Mouse (Mus musculus): ENCODE measurements at regions not wholly inside any gene's neighbourhood (a gene's known extent, or its start where the extent isn't known, plus 50 kb on each side); places are given as distances from the start of the nearest gene placed in this dataset.

DNA sequence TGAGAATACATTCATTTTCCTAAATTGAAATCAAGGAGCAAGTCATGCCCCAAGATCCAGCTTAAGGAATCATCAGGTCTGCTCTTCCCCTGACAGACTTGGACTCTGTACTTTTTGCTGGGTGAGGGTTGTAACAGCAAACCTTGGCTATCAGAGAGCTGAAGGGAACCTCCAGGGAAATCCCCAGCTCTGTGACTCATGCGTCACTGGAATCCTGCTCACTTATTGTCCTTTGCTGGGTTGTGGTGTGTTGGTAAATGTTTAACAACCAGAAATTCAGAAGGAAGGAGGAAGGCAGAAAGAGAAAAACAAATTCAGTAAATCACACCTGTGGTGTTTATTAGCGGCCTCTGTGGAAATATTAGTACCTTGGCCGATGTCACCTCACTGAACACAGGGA is 184.8 kb downstream of the Rnd3 start:
- H3K4me1 ChIP-seq (ENCODE audit: control insufficient read depth, insufficient read depth, low read length), result peaks cover 3% of the 10 kb centered on the region; the same call in 1 of the 2 replicates
- H3K4me3 ChIP-seq (ENCODE audit: low read depth, low read length), result no peak overlapping the region
- no peaks in the 10 kb centered on the region for H3K9me3 ChIP-seq (replicated peaks; ENCODE audit: control insufficient read depth, low read length, poor library complexity, severe bottlenecking)
- no peaks in the 10 kb centered on the region for H3K27me3 ChIP-seq (ENCODE audit: control insufficient read depth, insufficient read depth, low read depth, low read length)
- ATAC-seq, result no peak
- H3K4me2 ChIP-seq (ENCODE audit: low read length), result no peak overlapping the region
- H3K27ac ChIP-seq (ENCODE audit: low read length), result no peak overlapping the region
- no peak overlapping the region for H3K9ac ChIP-seq (ENCODE audit: low read depth, low read length)
- no peaks in the 10 kb centered on the region for H3K36me3 ChIP-seq (ENCODE audit: control insufficient read depth, insufficient read depth, low read length)
- WGBS, result 95% methylated on average over 3 of the region's 3 CpGs

DNA sequence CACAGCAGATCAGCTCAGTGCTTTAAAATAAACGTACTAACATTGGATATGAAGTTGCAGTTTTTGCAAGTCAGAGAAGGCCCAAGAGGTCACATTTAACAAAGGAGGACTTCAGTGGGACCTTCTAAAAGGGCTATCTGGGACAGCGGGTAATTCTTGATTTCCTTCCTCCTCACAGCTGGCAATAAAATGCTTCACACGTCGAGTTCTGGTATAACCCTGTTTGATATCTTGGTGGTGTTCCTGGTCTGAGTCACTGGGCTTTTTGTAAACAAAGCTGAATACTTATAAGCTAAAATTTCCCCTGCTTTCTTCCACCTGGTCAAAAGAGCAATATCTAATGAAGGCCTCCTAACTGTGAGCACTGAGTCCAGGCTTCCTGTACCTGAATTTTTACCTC is 187.9 kb downstream of the Rnd3 start:
- no peak overlapping the region for H3K4me2 ChIP-seq (ENCODE audit: low read length)
- no peak overlapping the region for H3K9ac ChIP-seq (ENCODE audit: low read depth, low read length)
- no peaks in the 10 kb centered on the region for H3K36me3 ChIP-seq (ENCODE audit: control insufficient read depth, insufficient read depth, low read length)
- H3K27me3 ChIP-seq (ENCODE audit: control insufficient read depth, insufficient read depth, low read depth, low read length), result no peaks in the 10 kb centered on the region
- H3K4me3 ChIP-seq (ENCODE audit: low read depth, low read length), result no peak overlapping the region
- H3K9me3 ChIP-seq (replicated peaks; ENCODE audit: control insufficient read depth, low read length, poor library complexity, severe bottlenecking), result no peaks in the 10 kb centered on the region
- H3K4me1 ChIP-seq (ENCODE audit: control insufficient read depth, insufficient read depth, low read length), result no peaks in the 10 kb centered on the region
- no peak overlapping the region for H3K27ac ChIP-seq (ENCODE audit: low read length)
- WGBS, result 70% methylated on average over 4 of the region's 4 CpGs
- no peak for ATAC-seq

DNA sequence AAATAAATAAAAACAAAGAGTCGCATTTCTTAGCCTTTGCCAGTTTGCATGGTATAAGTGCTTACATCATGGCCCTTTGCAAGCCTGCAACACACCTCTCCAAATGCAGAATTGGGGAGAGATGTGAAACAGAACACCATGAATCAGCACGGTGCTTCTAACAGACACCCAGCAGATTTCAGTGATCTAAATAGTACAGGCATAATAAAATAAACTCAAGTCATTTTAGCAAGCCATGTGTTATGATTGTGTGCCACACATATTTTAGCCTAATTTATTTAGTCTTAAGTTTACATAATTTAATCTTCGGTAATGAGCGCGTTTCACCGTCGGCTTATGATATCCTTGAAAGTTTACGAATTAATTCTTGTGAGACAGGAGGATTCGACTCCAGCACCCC is 189.6 kb downstream of the Rnd3 start:
- Histone ChIP-seq H3K36me3 (ENCODE audit: control insufficient read depth, insufficient read depth, low read length) (no peaks in the 10 kb centered on the region), H3K4me1 (ENCODE audit: control insufficient read depth, insufficient read depth, low read length) (no peaks in the 10 kb centered on the region), H3K4me3 (ENCODE audit: low read depth, low read length) (no peak overlapping the region), H3K9ac (ENCODE audit: low read depth, low read length) (no peak overlapping the region), H3K27me3 (ENCODE audit: control insufficient read depth, insufficient read depth, low read depth, low read length) (no peaks in the 10 kb centered on the region), H3K9me3 (replicated peaks; ENCODE audit: control insufficient read depth, low read length, poor library complexity, severe bottlenecking) (no peaks in the 10 kb centered on the region), H3K27ac (ENCODE audit: low read length) (no peak overlapping the region), H3K4me2 (ENCODE audit: low read length) (no peak overlapping the region)
- WGBS, result 95% methylated on average over 9 of the region's 9 CpGs
- no peak for ATAC-seq

DNA sequence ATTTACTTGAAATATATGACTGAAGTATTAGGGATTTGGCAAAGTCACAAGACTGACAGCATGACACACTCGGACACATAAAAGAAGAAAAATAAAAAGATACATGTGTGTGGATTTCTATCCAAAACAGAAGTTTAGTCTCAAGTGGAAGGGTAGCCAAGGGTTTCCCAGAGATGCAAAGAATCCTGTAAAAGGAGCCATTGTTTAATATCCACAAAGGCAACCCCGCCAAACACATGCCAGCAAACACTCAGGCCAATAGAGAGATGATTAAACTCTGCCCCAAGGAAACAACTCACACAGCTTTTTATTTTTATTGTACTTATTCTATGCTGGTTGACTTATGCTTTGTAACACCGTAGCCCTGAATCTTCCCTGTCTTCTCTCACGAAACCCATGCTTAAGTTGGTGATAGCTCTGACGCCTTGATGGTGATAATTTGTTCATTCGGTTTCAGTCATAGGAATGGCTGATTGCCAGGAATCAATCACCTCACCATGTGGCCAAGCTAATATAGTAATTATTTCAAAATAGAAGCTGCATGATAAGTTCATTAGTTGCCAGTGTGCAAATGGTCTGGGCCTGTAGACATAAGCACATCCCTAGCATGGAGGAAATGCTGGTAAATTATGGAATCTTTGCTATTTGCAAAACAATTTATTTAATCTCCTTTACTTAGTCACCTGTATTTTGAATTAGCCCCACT is 194.4 kb downstream of the Rnd3 start:
- Histone ChIP-seq H3K9ac (ENCODE audit: low read depth, low read length) (no peak overlapping the region), H3K36me3 (ENCODE audit: control insufficient read depth, insufficient read depth, low read length) (no peaks in the 10 kb centered on the region), H3K9me3 (replicated peaks; ENCODE audit: control insufficient read depth, low read length, poor library complexity, severe bottlenecking) (no peaks in the 10 kb centered on the region), H3K4me2 (ENCODE audit: low read length) (no peak overlapping the region), H3K4me3 (ENCODE audit: low read depth, low read length) (no peak overlapping the region), H3K27ac (ENCODE audit: low read length) (no peak overlapping the region), H3K4me1 (ENCODE audit: control insufficient read depth, insufficient read depth, low read length) (no peaks in the 10 kb centered on the region), H3K27me3 (ENCODE audit: control insufficient read depth, insufficient read depth, low read depth, low read length) (no peaks in the 10 kb centered on the region)
- ATAC-seq, result no peak
- WGBS, result 30% methylated on average over 6 of the region's 6 CpGs

DNA sequence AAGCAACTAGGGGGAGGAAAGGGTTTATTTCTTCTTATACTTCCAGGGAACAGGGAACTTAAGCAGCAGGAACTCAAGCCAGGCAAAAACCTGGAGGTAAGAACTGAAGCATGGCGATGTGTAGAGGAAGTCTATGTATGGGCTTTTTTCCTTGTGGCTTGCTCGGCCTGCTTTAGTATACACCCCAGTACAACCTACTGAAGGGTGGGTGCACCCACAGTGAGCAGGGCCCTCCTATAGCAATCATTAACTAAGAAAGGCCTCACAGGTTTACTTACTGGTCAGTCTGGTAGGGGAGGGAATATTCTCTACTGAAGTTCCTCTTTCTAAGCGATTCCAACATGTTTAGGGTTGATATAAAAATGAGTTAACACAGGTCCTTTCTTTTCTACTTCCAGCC is 197.9 kb downstream of the Rnd3 start:
- Histone ChIP-seq H3K4me3 (ENCODE audit: low read depth, low read length) (no peak overlapping the region), H3K4me1 (ENCODE audit: control insufficient read depth, insufficient read depth, low read length) (no peaks in the 10 kb centered on the region), H3K36me3 (ENCODE audit: control insufficient read depth, insufficient read depth, low read length) (no peaks in the 10 kb centered on the region), H3K4me2 (ENCODE audit: low read length) (no peak overlapping the region), H3K9me3 (replicated peaks; ENCODE audit: control insufficient read depth, low read length, poor library complexity, severe bottlenecking) (no peaks in the 10 kb centered on the region), H3K27me3 (ENCODE audit: control insufficient read depth, insufficient read depth, low read depth, low read length) (no peaks in the 10 kb centered on the region), H3K27ac (ENCODE audit: low read length) (no peak overlapping the region), H3K9ac (ENCODE audit: low read depth, low read length) (no peak overlapping the region)
- ATAC-seq, result no peak
- WGBS, result 98% methylated on average over 3 of the region's 3 CpGs

DNA sequence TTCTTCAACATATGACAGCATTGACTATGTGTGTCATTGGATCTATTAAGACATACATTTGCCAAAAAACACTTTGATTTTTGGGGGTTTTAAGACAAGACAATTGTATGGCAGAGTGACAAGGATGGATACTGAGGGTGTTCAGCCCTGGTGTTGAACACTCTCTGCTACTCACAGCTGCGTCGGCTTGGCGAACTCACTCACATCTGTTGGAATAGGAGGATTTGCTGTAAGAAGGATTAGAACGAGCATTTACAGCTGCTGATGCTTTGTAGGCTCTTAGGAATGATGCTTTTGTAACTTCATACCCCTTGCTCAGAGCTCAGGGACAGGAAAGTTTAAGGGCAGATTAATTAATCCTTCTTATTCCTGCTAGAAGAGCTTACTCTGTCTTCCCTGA is 199.2 kb downstream of the Rnd3 start:
- 66% methylated on average over 4 of the region's 4 CpGs for WGBS
- Histone ChIP-seq H3K36me3 (ENCODE audit: control insufficient read depth, insufficient read depth, low read length) (no peaks in the 10 kb centered on the region), H3K27ac (ENCODE audit: low read length) (no peak overlapping the region), H3K4me1 (ENCODE audit: control insufficient read depth, insufficient read depth, low read length) (no peaks in the 10 kb centered on the region), H3K9ac (ENCODE audit: low read depth, low read length) (no peak overlapping the region), H3K4me2 (ENCODE audit: low read length) (no peak overlapping the region), H3K27me3 (ENCODE audit: control insufficient read depth, insufficient read depth, low read depth, low read length) (no peaks in the 10 kb centered on the region), H3K4me3 (ENCODE audit: low read depth, low read length) (no peak overlapping the region), H3K9me3 (replicated peaks; ENCODE audit: control insufficient read depth, low read length, poor library complexity, severe bottlenecking) (no peaks in the 10 kb centered on the region)
- no peak for ATAC-seq

DNA sequence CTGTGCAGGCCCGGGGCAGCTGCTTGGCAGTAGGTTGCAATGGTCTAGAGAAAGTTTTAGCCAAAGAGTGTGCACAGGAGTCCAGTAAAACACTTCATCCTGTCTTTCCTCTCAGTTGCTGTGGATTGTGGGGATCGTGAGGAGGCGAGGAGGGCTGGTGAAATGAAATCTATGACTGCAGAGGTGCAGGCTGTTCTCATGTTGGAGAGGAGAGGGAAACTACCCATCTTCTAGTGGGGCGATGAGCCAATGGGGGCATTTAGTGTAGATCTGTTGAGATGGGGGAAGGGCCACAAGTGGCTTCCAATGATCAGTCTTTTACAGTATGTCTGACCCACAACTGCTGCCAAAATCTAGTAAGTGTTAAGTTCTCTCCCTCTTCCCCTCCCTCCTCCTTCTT is 203.4 kb downstream of the Rnd3 start:
- H3K9ac ChIP-seq (ENCODE audit: low read depth, low read length), result no peak overlapping the region
- H3K4me3 ChIP-seq (ENCODE audit: low read depth, low read length), result no peak overlapping the region
- no peak overlapping the region for H3K4me2 ChIP-seq (ENCODE audit: low read length)
- H3K4me1 ChIP-seq (ENCODE audit: control insufficient read depth, insufficient read depth, low read length), result 0 out of 2 replicates have a peak, but pooled peaks cover 2% of the 10 kb centered on the region
- H3K27me3 ChIP-seq (ENCODE audit: control insufficient read depth, insufficient read depth, low read depth, low read length), result no peaks in the 10 kb centered on the region
- no peak for ATAC-seq
- WGBS, result 79% methylated on average over 4 of the region's 4 CpGs
- H3K27ac ChIP-seq (ENCODE audit: low read length), result no peak overlapping the region
- no peaks in the 10 kb centered on the region for H3K36me3 ChIP-seq (ENCODE audit: control insufficient read depth, insufficient read depth, low read length)
- H3K9me3 ChIP-seq (replicated peaks; ENCODE audit: control insufficient read depth, low read length, poor library complexity, severe bottlenecking), result no peaks in the 10 kb centered on the region

DNA sequence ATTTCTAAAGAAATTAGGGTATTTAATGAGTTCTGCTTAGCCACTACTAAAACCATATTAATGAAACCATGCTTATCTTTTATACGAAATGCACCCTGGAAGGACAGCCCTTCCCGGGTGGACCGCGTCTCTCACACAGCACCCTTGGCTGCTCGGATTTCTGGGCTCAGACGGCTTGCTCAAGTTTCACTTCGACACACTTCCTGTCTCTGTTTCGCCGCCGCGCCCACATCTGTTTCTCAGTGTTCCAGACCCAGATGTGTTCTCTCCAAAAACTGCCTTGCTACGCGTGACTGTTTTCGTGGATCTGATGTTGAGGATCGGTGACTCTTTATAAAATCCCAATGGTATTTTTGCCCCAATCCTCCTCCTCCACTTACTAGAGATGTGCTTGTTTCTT is 205.7 kb downstream of the Rnd3 start:
- WGBS, result 91% methylated on average over 15 of the region's 15 CpGs

DNA sequence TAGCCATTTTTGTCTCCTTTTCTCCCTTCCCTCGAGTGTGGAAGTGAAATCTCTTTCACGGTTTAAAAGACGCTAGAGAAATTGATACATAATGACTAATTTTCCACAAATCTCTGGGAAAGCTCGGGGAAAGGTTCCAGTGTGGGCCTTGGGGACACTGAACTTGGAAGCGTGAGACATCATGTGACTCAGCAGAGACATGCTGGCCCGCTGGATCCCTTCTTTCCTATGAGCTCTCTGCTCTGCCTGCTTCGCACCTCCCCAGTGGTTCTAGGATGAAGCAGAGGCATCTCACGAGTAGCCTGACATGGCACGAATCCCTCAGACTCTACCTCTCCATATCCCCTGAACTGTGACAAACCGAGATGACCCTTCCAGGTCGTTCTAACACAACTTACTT is 206.2 kb downstream of the Rnd3 start:
- no peak for ATAC-seq
- Histone ChIP-seq H3K36me3 (ENCODE audit: control insufficient read depth, insufficient read depth, low read length) (no peaks in the 10 kb centered on the region), H3K4me2 (ENCODE audit: low read length) (no peak overlapping the region), H3K27me3 (ENCODE audit: control insufficient read depth, insufficient read depth, low read depth, low read length) (no peaks in the 10 kb centered on the region), H3K4me1 (ENCODE audit: control insufficient read depth, insufficient read depth, low read length) (0 out of 2 replicates have a peak, but pooled peaks cover 2% of the 10 kb centered on the region), H3K4me3 (ENCODE audit: low read depth, low read length) (no peak overlapping the region), H3K9ac (ENCODE audit: low read depth, low read length) (no peak overlapping the region), H3K27ac (ENCODE audit: low read length) (no peak overlapping the region), H3K9me3 (replicated peaks; ENCODE audit: control insufficient read depth, low read length, poor library complexity, severe bottlenecking) (no peaks in the 10 kb centered on the region)
- 72% methylated on average over 11 of the region's 11 CpGs for WGBS

More for the DNA sequence above, 205.7 kb downstream of the Rnd3 start:
- no peaks in the 10 kb centered on the region for H3K36me3 ChIP-seq (ENCODE audit: control insufficient read depth, insufficient read depth, low read length)
- H3K4me3 ChIP-seq (ENCODE audit: low read depth, low read length), result no peak overlapping the region
- no peaks in the 10 kb centered on the region for H3K27me3 ChIP-seq (ENCODE audit: control insufficient read depth, insufficient read depth, low read depth, low read length)
- H3K9me3 ChIP-seq (replicated peaks; ENCODE audit: control insufficient read depth, low read length, poor library complexity, severe bottlenecking), result no peaks in the 10 kb centered on the region
- H3K9ac ChIP-seq (ENCODE audit: low read depth, low read length), result no peak overlapping the region
- ATAC-seq, result no peak
- H3K27ac ChIP-seq (ENCODE audit: low read length), result no peak overlapping the region
- no peak overlapping the region for H3K4me2 ChIP-seq (ENCODE audit: low read length)
- H3K4me1 ChIP-seq (ENCODE audit: control insufficient read depth, insufficient read depth, low read length), result 0 out of 2 replicates have a peak, but pooled peaks cover 2% of the 10 kb centered on the region
